Mouse (Mus musculus) cortical plate, adult 2 months (tissue): Measurements from ENCODE around the gene Lor.

Source experiments
- CTCF ChIP-seq: fragments of 200-500 bp; IDR thresholded peaks from 2 replicates; pipeline ENCODE4 v1.5.1; 2011; ENCODE audit warnings: mild to moderate bottlenecking, control low read depth, low read length; ENCODE audit not compliant: insufficient read depth; ENCODE audit errors: extremely low read depth
- POLR2A ChIP-seq: fragments of 200-500 bp; IDR thresholded peaks from 2 replicates; pipeline ENCODE4 v1.6.1; 2011; ENCODE audit warnings: mild to moderate bottlenecking, low read length, control low read depth; ENCODE audit not compliant: insufficient read depth; ENCODE audit errors: extremely low read depth

GRCm38 (mm10) chr3:92080462-92081284 is 2.3 kb downstream of the Lor start:
- TF ChIP-seq CTCF (no peak), POLR2A (no peak)
